Mouse (Mus musculus) right cerebral cortex, postnatal 4 days (tissue): ENCODE measurements at regions not wholly inside any gene's neighbourhood (a gene's known extent, or its start where the extent isn't known, plus 50 kb on each side); places are given as distances from the start of the nearest gene placed in this dataset.
"Not testable (repeated sequence)": the region's sequence is repeated elsewhere in the genome, so short reads cannot be mapped to it uniquely, and the experiment has no call there.

Experiments
- DNase-seq: peaks from one replicate; pipeline ENCODE4 v3.0.0-alpha.2; 2022

- DNase-seq: no peak
Measured at GRCm38 (mm10) chr10:84214812-84215211, 225.6 kb downstream of the Nuak1 start.

- DNase-seq: no peak
Measured at GRCm38 (mm10) chr10:84229224-84229921, 211.0 kb downstream of the Nuak1 start.

GRCm38 (mm10) chr10:84230011-84230781 lies 210.2 kb downstream of the Nuak1 start:
- DNase-seq: no peak

GRCm38 (mm10) chr10:84235006-84235405 lies 205.4 kb downstream of the Nuak1 start:
- no peak for DNase-seq

- no peak for DNase-seq
Measured at GRCm38 (mm10) chr10:84236236-84236635, 204.2 kb downstream of the Nuak1 start.

- DNase-seq: no peak
Measured at GRCm38 (mm10) chr10:84238279-84238963, 202.0 kb downstream of the Nuak1 start.

GRCm38 (mm10) chr10:84243283-84243682 lies 197.1 kb downstream of the Nuak1 start:
- DNase-seq: no peak

GRCm38 (mm10) chr10:84249346-84249745 lies 191.1 kb downstream of the Nuak1 start:
- no peak for DNase-seq

- DNase-seq: no peak
Measured at GRCm38 (mm10) chr10:84260931-84261650, 179.3 kb downstream of the Nuak1 start.

- DNase-seq: no peak
Measured at GRCm38 (mm10) chr10:84262943-84263342, 177.5 kb downstream of the Nuak1 start.

- DNase-seq: no peak
Measured at GRCm38 (mm10) chr10:84285832-84286506, 154.4 kb downstream of the Nuak1 start.

GRCm38 (mm10) chr10:84294422-84294821 lies 146.0 kb downstream of the Nuak1 start:
- no peak for DNase-seq

- DNase-seq: no peak
Measured at GRCm38 (mm10) chr10:84296168-84296567, 144.2 kb downstream of the Nuak1 start.

- DNase-seq: no peak
Measured at GRCm38 (mm10) chr10:84301561-84301960, 138.8 kb downstream of the Nuak1 start.

GRCm38 (mm10) chr10:84302821-84303520 lies 137.4 kb downstream of the Nuak1 start:
- DNase-seq: no peak

- DNase-seq: not testable (repeated sequence)
Measured at GRCm38 (mm10) chr10:84308746-84309145, 131.7 kb downstream of the Nuak1 start.

- no peak for DNase-seq
Measured at GRCm38 (mm10) chr10:84310653-84311052, 129.7 kb downstream of the Nuak1 start.

- no peak for DNase-seq
Measured at GRCm38 (mm10) chr10:84312656-84313055, 127.7 kb downstream of the Nuak1 start.

GRCm38 (mm10) chr10:84316857-84317256 lies 123.5 kb downstream of the Nuak1 start:
- no peak for DNase-seq

- DNase-seq: no peak
Measured at GRCm38 (mm10) chr10:84317960-84318359, 122.4 kb downstream of the Nuak1 start.
